Mouse (Mus musculus): ENCODE data around the gene Slc9a2.

Slc9a2 gene

GRCm38 (mm10) chr1:40789666-40790233, 109.4 kb downstream of the Slc9a2 start:
- no peak for DNase-seq

DNA sequence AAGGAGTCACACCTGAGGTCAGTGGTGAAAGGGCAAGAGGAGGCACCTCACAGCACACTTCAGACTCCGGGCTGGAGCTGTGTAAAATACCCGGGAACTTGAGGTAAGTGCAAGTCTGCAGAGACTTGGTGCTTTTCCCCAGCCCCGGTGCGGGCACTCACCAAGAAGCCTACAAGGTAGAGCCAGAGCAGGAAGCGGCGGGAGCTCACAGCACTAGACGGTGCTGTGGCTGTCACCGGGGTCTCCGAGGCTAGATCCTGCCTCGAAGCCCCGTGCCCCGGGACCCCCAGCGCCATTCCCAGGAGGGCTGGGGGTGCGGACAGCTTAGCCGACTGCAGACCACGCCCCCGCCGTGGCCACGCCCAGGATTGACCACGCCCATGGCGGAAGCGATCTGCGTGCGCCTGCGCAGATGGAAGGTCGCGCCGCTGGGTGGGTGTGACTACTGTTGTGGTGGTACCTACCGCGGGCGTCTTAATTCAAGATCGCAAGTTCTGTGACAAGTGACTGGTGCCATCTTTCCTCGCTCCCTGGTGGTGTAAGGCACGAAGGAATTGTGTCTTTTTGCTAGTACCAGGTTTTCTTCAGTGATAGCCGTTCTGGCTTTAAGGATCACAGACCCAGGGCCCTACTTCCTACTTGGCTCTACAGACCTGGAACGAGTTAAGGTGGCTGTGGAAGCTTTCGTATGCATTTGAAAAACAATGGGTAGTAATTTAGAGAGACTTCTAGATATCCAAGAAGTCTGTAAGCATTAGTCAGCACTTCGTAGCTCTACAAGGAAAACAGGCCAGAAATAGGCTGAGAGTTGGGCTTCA, 110.2 kb downstream of the Slc9a2 start, which contains the start of gene Mfsd9:
Gene Mfsd9 (minus strand): TSS at position 364 of the 818 bp plus-strand sequence.
- DNase-seq = peak; percentile 59

GRCm38 (mm10) chr1:40795508-40795907, 115.1 kb downstream of the Slc9a2 start:
- DNase-seq = no peak

GRCm38 (mm10) chr1:40797348-40797747, 117.0 kb downstream of the Slc9a2 start:
- DNase-seq = peak; percentile 12

GRCm38 (mm10) chr1:40799121-40799520, 118.7 kb downstream of the Slc9a2 start:
- no peak for DNase-seq

DNA sequence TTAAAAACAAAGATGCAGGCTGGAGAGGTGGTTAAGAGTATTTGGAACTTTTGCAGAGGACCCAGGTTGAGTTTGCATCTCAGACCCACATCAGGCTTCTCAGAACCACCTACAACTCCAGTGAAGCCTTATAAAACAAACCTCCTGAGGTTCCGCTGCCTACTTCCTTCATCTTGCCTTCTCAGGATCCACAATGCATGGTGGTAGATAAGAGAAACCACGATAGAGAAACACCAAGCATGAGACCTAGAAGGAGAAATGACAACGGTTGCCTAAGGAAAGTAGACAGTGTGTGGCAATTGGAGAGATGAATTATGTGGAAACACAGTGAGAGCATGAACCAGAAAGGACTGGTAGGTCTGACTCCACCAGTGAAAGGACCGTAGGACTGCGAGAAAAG, 120.5 kb downstream of the Slc9a2 start:
- no peak for DNase-seq

GRCm38 (mm10) chr1:40802759-40803158, 122.4 kb downstream of the Slc9a2 start:
- peak; percentile 25 for DNase-seq

DNA sequence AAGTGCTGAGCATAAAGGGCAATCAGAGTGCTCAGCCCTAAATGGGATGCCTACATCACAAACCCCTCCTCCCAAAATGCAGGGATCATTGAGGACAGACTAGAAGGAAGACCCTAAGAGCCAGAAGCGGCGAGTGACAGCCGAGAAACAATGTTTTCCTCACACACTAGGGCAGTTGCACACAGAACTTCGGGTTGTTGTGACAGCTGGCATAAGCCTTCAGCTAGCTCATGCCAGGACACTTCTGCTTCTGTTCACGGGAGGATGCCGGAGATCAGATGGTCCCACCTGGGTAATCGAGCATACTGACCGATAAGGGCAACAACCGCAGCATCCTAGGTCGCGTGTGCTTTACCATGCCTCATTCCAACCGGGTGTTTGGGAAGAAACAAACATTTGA, 123.7 kb downstream of the Slc9a2 start:
- DNase-seq = no peak

- no peak for DNase-seq
These were observed 125.0 kb downstream of the Slc9a2 start, which contains the start of gene Tmem182 for GRCm38 (mm10) chr1:40805351-40805750. TSS of gene Tmem182 (plus strand) at chr1:40805601.

DNA sequence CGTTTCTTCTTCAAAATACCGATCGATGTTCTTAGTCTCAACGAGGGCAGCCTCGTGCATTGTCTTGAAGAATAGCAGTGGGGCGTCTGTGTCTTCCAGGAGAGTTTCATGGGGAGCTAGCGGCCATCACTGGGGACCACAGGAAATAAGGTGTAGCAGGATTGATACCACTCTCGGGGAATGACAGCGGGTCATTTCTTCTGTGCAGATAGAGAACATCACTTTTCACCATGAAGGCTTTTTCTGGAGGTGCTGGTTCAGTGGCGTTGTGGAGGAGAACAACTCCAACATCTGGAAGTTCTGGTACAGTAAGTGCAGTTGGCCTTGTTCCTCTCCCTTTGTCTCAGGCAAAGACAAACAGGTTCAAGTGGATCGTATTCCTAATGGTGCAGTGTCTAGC, 125.5 kb downstream of the Slc9a2 start:
- DNase-seq = no peak

DNA sequence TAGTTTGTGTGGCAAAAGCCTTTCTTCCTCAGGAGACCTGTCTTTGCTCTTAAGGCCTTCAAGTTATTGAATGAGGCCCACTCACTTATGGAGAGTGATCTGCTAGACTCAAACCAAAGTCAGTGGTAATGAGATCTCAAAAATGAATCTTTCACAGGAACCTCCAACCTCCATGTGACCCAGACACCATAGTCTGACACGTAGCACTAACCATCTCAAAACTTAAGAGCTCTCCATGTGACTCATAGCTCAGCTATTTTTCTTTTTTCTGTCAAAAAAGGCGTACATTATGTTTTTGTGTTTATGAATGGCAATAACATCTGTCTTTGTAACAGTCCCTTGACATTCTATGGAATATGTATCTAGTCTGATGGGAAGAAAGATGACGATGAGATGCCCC, 128.3 kb downstream of the Slc9a2 start:
- DNase-seq = no peak

GRCm38 (mm10) chr1:40815071-40815845, 134.9 kb downstream of the Slc9a2 start:
- DNase-seq = no peak

Data from cerebellum, adult 8-10 months (tissue).